Mouse (Mus musculus): ENCODE measurements around the gene Dcxr.
"Not testable (repeated sequence)": the region's sequence is repeated elsewhere in the genome, so short reads cannot be mapped to it uniquely, and the experiment has no call there.

Gene Dcxr

GRCm38 (mm10) chr11:120729432-120730050, 2.5 kb upstream of the Dcxr start:
- not testable (repeated sequence) for DNase-seq (ENCODE audit: low spot score)

DNA sequence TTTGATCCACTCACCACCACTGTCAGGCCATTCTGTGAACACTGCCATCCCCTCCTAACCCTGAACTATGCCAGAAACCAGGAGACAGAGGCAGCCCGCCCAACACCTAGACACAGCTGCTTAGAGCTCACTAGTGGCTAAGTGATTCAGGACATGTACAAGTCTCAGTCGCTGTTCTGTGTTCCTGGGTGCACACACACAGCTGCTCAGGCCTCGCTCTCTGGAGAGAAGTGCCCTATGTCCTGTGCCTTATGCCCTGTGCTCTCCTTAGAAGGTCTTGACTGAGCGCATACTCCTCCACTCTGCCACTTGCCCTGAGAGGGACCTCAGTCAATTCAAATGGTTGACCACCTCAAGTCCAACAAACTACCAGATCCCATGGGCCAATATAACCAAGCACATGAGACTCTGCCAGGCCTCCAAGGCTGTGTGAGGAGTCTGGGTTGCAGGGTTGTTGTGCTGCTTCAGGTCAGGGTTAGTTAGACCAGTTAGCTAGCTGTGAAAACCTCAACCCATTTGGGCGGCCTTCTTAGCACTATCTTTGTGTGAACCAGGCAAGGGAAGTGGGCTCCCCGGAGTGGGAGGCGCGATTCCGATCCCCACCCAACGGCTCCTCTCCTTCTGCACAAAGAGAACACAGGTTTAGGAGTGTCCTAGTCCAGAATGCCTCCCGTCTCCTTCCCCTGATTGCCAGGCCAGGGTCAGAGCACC, 1.6 kb upstream of the Dcxr start:
- DNase-seq (ENCODE audit: low spot score) = no peak

DNA sequence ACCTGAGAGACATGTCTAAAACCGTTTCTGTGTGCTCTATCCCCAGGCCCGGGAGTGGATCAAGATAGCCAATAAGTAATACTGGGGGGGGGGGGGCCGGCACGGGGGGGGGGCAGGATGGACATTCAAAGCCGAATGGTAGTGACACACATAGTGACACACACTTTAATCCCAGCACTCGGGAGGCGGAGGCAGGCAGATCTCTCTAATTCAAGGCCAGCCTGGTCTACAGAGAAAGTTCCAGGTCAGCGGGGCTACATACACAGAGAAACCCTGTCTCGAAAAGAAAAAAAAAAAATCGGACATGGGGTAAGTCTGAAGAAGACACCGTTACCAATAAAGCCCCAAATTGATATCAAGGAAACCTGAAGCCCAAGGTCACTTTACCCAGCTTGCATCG, 483 bp upstream of the Dcxr start:
- no peak for DNase-seq (ENCODE audit: low spot score)

- no peak for DNase-seq (ENCODE audit: low spot score)
Observed at GRCm38 (mm10) chr11:120726243-120727168, 575 bp downstream of the Dcxr start.

DNA sequence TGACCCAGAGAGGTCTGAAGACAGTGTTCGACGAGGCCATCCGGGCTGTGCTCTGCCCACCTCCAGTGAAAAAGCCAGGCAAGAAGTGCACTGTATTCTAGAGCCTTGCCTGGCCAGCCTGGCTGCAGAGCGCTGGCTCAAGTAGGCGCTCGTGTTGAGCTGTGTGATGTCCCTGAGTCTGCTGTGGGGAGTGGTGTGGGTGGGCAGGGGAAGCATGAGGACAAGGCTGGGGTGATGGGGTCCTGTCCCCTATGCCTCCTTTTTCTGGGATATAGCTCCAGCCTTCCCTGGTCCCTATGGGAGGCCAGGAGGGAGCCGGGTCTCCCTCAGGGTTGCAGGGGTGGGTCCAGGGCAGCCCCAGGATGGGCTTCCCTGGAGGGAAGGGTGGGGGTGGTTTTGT, 3.6 kb downstream of the Dcxr start:
- DNase-seq (ENCODE audit: low spot score) = no peak

DNA sequence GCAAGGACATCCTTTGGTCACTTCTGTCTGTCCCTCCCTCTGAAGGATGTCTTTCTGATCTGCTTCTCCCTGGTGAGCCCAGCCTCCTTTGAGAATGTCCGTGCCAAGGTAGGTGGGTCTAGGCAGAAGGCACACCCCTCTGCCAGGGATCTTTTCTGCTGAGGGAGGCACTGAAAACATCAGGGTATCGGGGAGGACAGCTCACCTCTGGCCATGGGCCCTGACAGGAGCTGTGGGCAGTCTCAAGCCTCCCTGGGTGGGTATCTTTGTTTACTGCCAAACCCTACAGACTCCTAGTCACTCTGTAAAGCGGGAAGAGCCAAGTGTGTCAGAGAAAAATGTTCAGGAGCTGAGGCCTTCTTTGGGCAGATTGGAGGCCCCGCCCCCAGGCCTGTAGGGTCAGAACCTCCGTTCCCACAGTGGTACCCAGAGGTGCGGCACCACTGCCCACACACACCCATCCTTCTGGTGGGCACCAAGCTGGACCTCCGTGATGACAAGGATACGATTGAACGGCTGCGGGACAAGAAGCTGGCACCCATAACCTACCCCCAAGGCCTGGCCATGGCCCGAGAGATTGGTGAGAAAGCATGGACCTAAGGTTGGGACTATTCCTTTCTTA, 4.2 kb downstream of the Dcxr start:
- DNase-seq (ENCODE audit: low spot score) = no peak

GRCm38 (mm10) chr11:120722067-120722630, 4.9 kb downstream of the Dcxr start:
- no peak for DNase-seq (ENCODE audit: low spot score)

- peak; percentile 57 for DNase-seq (ENCODE audit: low spot score)
Observed at GRCm38 (mm10) chr11:120721124-120722066, 5.7 kb downstream of the Dcxr start, which contains the start of gene Rac3. Rac3 (plus strand) TSS chr11:120721470.

DNA sequence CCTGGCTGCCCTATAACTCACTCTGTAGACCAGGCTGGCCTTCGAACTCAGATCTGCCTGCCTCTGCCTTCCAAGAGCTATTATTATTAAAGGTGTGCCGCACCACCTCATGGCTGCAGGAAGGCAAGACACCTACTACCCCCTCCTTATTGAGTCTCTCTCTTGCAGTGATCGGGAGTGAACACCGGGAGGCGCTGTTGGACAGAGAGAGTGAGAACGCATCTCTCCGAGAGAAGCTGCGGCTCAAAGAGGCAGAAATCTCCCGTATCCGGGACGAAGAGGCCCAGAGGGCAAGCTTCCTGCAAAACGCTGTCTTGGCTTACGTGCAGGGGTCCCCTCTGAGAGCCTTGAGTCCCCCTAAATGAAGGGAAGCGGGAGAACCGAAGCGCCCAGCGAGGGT, 6.6 kb downstream of the Dcxr start:
- DNase-seq (ENCODE audit: low spot score) = peak; percentile 91

GRCm38 (mm10) chr11:120719841-120720376, 7.2 kb downstream of the Dcxr start:
- DNase-seq (ENCODE audit: low spot score) = no peak

DNA sequence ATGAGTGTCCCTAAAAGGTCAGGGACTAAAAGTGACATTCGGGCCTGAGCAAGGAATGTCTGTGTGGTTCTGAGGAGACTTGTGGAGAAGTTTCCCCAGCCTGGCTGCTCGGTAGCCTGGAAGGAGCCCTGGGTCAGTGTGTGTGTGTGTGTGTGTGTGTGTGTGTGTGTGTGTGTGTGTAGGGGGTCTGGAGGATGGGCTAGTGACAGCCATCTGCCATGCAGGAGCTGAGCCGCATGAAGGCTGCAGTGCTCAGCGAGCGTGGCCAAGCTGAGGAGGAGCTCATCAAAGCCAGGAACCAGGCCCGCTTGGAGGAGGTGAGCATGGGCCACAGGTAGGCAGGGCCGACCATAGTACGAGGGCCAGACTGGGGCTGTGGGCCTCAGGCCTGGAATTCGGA, 7.8 kb downstream of the Dcxr start:
- no peak for DNase-seq (ENCODE audit: low spot score)

- DNase-seq (ENCODE audit: low spot score) = no peak
Observed at GRCm38 (mm10) chr11:120715131-120715530, 11.9 kb downstream of the Dcxr start.

GRCm38 (mm10) chr11:120714546-120714945, 12.5 kb downstream of the Dcxr start:
- no peak for DNase-seq (ENCODE audit: low spot score)

DNA sequence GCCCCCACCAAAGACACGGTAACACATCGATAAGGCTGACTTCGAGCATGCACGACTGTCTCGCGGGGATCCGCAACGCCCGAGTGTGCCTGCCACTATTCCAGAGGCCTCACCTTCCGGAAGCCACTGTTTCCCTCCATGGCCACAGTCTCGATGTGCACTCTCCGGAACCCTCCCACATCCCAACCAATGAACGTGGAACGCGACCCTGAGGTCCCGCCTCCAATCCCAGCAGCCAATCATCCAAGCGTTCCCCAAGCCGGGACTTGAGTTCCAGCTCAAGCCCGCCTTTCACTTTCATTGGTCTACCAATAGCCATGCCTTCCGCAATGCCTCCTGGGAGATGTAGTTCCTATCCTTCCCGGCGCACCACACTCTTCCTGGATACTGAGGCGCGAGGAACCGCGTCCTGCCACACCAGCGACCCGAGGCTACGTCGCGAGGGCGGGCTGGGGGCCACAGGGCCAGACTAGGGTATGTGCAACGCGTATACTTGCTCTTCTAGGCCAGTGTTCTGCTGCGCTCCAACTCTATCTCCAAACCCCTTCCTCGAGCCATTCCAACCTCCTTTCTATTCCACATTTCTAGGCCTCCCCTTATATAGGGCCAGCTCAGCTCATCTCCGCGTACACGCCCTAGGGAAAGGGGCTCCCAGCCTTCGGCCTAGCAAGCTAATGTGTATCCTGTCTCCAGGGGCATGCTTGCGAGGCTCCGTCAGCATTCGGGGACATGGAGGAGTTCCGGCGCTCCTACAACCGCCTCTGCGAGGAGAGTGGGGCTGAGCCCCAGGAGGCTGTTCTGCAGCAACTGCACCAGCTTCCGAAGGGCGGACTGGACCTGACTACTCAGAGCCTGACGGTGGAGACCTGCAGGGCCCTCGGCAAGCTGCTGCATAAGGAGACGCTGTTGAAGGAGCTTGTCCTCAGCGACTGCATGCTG, 13.2 kb downstream of the Dcxr start, which contains the start of the genes Cenpx and Lrrc45:
Gene Cenpx (minus strand): TSS at position 159 of the 939 bp plus-strand sequence.
Gene Lrrc45 (plus strand): TSS at position 346 of the 939 bp plus-strand sequence.
- DNase-seq (ENCODE audit: low spot score) = peak; percentile 88

DNA sequence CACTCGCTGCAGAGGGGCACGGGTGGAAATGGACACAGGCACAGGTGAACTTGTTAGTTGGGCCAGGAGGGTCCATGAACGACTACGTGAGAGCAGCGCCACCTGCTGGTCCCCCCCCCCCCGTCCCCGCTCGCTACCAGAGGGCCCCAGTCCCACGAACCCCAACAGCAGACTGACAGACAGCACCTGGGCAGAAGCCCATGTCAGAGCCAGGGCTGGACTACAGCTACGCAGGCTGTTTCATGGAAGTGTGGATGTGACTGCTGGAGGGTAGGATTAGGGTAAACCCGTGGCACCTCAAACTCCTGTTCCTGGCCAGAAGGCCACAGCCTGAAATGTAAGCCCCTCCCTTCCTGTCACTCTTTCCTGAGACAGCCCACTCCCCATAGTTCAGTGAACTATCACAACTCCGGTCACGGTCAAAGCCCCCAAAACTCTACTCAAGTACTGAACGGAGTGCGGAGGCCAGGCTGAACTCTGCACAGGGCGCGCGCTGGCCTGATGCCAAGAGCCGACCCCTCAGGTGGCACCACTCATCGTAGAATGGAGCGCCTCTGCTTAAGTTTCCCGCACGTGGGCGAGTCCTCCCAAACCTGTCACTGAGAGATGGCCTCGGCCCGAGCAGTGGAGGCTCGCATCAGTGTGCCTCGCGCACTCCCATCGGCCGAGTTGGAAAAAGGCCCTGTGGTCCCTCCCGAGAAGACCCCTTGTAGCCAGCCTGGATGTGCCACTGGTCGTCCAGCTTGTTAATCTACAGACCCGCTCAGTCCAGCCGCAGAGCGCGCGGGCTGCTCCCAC, 14.1 kb downstream of the Dcxr start:
- peak; percentile 60 for DNase-seq (ENCODE audit: low spot score)

DNA sequence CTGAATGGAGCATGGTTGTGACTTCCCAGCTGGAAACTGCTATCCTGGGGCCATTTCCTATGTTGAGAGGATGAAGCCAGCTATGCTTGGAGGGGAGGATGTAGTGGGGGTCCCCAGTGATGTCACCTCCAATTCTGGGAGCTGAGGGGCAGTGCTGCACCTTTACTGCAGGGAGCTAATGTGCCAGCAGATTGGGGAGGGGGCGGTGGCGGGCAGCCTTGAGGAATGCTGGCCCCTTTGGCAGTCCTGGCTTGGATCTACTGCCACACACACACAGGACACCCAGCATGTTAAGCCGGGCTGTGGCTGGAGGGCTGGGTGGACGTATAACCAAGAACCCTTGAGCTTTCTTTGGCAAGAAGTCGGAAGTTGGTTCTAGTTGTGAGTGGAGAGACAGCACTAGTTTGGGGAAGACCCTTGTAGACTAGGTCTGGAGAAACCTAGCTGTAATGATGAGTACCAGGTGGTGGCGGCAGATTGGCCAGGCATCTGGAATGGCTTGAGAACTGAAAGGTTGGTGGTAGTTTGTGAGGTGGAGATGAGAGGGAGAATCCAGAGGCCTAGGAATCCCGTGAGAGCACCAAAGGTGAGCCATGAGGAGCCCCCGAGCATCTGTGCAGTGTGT, 15.0 kb downstream of the Dcxr start:
- DNase-seq (ENCODE audit: low spot score) = no peak

DNA sequence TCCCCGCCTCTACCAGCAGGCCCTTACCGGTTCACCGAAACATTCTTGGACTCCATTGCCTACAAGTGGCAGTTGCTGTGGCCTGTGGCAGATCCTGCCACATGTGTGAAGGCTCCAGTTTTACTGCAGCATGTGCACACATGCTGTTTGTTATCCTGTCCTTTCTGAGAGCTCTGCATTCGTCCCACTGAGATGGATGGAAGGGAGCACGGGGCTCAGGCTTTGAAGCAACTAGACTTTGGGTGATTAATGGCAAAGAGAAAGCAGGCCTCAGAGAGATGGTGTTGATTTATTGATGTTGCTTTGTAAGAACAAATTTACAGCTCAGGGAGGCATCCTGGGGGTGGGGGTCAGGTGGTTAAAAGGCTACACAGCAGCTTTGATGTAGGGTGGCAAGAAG, 16.4 kb downstream of the Dcxr start:
- DNase-seq (ENCODE audit: low spot score) = no peak

DNA sequence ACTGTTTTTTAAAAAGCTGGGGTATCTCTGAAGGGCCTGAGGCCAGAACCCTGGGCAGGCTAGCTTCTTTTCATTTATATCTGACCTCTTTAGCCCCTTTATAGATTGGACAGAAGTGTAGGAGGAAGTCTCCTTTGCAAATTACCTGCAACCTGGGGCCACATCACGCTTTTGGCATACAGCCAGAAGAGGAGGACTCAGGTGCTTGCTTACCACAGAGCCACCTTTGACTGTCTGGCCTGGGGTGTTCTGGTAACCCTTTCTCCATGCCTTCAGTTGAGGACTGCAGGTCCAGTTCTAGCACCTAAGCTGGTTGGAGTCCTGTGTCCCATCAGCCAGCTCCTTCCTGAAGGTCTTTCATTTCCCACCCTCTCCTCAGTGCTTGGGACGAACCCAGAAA, 17.5 kb downstream of the Dcxr start:
- no peak for DNase-seq (ENCODE audit: low spot score)
